Mouse (Mus musculus): ENCODE results near the gene Spen.

DNA sequence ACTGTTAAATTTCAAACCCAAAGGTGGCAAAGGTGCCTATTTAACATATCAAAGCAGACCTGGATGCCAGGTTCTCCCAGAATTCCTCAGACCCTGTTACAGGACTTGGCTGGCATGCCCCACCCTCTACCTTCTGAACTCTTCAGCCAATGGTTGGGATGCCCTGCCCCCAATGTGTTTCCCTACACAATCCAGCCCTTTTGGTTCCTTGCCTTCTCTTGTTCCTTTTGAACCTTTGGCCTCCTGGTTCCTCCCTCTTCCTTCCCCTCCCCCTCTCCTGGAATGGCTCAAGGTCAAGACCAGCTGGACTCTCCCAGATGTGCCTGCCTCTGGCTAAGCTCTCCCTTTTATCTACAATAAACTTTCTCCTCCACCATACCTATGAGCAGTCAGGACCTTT lies 97.5 kb downstream of the Spen start:
- TF ChIP-seq CTCF (IDR thresholded peaks at IDR 0.05), result no peak
- 0 out of 2 replicates have a peak, but pooled peaks have one; percentile 40 for TF ChIP-seq EP300 (IDR thresholded peaks at IDR 0.05; ENCODE audit: insufficient read depth, low read depth, low read length)
- no peak for TF ChIP-seq POLR2A (IDR thresholded peaks at IDR 0.05; ENCODE audit: insufficient read depth, low read depth, low read length)

Data from heart, adult 2 months (tissue).